Mouse (Mus musculus) small intestine, adult 10 weeks (tissue): ENCODE data around the gene Bag2. TPM values are rescaled to one million over a fixed set of nuclear protein-coding genes. Genes with fewer than 3 reads are reported as not detected.

Source experiments
- polyA plus RNA-seq: library from polyadenylated mRNA; stranded (reverse); fragments of 350-450 nt; fragmentation: Illumina TruSeq; extraction: RNeasy Lipid Tissue Mini Kit (QIAGEN cat#74804); gene quantifications from one replicate; pipeline ENCODE4 v1.2.3, GENCODE M21; 2014; ENCODE audit warnings: low replicate concordance

Bag2 gene
- 4.5 TPM for polyA plus RNA-seq

DNA sequence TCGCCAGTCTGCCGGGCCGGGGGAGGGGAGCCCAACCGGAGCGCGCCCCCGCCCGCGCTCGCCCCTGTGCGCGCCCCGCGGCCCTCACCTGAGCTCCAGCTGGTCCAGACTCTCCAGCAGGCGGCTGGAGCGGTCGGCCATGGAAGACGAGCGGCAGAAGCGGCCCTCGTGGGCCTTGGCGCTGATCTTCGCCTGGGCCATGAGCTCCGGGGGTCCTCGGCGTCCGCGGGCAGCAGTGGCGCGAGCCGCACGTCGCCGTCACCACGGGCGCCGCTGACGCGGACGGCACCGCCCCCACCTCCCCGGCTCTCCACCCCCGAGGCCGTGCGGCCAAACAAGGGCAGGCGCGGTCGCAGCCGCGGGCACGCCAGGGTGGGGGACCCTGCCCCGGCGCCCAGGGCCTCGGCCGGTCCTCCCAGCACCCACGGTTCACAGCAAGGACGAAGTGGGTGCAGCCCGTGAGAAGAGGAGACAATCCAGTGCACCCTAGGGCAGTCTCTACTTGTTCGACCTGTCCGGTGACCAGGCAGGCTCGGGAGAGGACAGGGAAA lies at the start of gene Bag2:
Gene Bag2, minus strand, starts transcription at position 305 of the 551 bp plus-strand sequence.

GRCm38 (mm10) chr1:33719733-33720225 lies 37.8 kb downstream of the Bag2 start, which contains the start of gene Rab23:
Rab23 (plus strand) TSS chr1:33719887.

Other genes with a start within 250 kb of the Bag2 start
- 6.6 TPM for gene Prim2, start 88.0 kb downstream of the Bag2 start, polyA plus RNA-seq
- gene Rab23, start 37.9 kb downstream of the Bag2 start, polyA plus RNA-seq = 4.4 TPM
- gene Zfp451, start 56.8 kb upstream of the Bag2 start, polyA plus RNA-seq = 25.6 TPM
- 1.2 TPM for gene Bend6, start 150.0 kb upstream of the Bag2 start, polyA plus RNA-seq
- 25.6 TPM for gene Dst, start 150.4 kb upstream of the Bag2 start, polyA plus RNA-seq